Mouse (Mus musculus): ENCODE results near the gene Srsf3.
"Not testable (repeated sequence)": the region's sequence is repeated elsewhere in the genome, so short reads cannot be mapped to it uniquely, and the experiment has no call there.

- not testable (repeated sequence) for TF ChIP-seq POLR2A, CTCF (IDR thresholded peaks at IDR 0.05; ENCODE audit: extremely low read depth, insufficient read depth, low read length)
Observed at GRCm38 (mm10) chr17:29067416-29067815, 35.0 kb downstream of the Srsf3 start.

Measured in cortical plate, adult 2 months (tissue).